Mouse (Mus musculus) thymus, postnatal 4 days (tissue): ENCODE measurements around the gene Wwox.

Experiments
- DNase-seq: peaks from one replicate; pipeline ENCODE4 v3.0.0; 2021

The Wwox gene

DNA sequence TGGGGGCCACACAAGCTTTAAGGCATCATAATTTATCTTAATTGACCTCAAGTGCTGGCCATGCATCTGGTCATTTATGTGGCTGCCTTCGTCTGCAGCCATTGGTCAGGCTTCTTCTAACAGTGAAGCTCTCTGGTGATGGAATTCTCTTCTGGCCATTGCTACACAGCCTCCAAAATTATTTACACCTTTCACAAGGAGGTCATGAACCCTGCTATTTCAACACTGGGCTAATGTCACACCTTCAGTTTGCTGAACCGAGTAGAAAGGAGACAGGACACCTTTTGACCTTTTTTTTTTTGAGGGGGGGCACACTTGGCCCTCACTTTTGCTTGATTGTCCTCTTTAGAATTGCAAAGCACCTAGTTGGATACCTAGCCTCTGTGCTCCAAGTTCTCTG is 320.2 kb downstream of the Wwox start:
- DNase-seq: no peak

DNA sequence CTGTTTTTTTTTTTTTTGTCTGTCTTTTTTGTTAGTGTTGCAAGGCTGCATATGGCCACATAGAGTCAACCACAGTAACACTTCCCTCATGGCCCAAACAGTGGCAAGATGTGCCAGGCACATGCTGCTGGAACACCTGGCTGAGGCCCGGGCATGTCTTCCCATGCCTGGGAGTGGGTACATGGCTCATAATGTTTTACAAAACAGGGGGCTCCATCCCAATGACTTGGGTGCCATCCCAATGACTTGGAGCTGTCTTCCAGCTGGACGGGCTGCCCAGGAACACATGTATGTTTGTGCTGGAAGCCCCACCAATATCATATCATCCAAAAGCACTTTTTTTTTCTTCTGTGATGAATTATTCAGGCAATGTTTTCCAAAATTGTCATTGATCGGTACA is 329.1 kb downstream of the Wwox start:
- DNase-seq: no peak

DNA sequence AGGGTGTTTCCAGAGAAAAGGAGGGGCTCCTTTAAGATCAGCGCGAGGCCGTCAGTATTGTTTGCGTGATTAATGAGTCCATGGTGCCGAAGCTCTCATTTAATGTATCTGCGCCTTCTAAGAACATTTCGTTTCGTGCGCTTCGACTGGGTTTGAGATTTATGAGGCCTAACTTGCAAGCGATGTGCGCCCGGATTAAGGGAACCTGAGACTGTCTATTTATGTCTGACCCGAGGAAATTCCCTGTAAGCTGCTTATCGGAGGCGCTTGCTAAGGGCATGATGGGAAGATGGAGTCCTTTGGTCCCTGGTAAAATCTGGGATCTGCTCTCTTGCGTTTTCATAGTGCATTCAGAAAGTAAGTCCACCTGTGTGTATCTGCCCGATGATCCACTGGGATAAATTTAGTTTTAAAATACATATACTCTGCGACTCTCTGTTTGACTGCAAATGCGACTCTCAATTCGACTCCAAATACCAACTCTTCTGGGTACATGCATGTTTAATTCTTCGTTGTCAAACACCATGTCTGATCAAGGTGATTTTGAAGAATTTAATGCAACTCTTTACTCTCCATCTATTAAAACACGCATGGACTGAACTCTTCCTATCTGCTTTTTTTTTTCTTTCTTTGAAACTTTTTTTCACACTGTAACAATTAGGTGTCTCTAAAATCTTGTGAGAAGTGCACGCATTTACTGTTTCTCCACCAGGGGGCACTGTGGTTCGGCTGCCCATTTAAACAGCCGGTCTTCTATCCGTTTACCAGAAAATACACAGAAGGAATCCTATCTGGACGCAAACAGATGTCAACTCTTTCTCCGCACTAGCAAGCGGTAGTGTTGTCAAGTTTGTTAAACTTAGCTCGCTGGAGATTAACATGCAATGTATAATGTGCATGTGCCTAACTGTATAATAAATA is 331.7 kb downstream of the Wwox start:
- peak; percentile 90 for DNase-seq

DNA sequence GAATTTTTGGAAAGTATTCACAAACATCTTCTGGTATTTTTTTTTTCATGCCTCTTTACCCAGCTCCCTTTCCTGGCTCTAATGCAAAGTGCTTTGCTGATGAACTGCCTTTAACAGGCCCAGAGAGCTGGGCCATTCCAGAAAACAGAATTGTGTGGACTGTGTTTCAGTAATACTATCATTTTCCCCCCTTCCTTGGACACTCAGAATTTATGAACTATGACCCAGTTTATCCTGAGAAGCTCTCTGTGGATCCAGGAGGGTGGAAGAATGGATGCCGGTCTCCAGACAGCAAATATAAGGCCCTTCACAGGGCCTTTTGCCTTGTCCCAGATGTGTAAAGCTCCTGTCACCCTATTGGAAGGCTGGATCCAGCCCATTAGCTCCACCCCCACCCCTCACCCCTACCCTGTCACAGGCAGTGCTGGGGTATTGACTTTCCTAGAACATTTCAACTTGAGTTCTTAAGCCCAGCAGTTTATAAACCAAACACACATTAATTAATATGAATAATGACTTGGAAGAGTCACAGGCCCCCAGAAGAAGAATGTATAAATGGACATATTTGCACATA is 332.9 kb downstream of the Wwox start:
- no peak for DNase-seq

DNA sequence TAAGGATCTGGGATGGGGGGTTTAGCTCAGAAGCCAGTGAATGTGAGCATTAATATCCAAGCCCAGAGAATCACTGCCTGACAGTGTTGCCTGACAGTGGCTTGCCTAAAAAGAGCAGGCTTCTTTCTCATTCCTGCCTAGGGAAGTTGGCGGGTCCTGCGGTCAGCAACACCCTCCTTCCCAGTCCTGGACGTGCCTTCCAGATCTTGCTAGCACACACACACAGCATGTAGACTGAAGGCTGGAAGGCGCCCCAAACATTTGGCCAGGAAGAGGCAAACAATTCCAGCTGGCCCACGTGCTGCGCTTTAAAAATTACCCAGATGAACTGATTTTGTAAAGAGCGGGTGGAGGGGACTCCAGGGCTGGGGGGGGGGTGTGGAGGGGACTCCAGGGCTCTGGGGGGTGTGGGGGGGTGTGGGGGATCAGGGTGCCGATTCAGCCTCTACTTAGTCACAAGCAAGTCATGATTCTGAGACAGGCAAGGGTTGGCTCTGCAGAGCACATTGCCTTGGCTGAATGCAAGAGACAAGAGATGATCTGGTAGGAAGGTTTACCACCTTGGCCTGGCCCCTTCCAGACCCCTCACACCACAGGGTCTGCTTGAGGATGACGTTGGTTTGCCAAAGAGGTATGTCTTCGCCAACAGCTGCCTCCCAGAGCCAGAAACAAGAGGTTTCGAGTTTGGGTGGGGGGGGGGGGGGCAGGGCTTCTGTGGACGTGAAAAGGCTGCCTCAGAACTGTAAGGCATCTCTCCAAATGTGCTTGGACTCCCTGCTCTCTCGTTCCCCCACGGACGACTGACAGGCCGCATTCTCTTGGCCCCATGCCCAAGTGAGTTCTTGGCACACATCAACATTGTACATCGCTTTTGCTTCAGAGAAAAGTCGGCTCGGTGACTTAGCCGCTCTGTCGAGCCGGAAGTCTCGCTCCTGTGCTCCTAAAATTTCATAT is 334.3 kb downstream of the Wwox start:
- DNase-seq: no peak

DNA sequence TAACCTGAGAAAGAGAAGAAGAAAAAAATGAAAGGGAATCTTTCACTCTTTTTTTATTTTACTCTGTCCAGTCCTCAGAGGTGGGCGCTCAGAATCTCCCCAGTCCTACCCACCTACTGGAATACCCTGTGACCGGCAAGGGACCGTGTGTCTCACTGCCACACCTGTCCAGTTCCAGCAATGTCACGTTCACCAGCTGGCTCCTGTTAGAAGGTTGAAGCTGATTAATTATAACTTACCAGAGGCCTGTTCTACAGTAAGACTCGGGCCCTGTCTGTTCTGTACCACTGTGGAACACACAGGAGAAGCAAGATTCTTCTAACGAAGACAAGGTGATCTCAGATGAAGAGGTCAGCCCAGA is 334.9 kb downstream of the Wwox start:
- DNase-seq: no peak

DNA sequence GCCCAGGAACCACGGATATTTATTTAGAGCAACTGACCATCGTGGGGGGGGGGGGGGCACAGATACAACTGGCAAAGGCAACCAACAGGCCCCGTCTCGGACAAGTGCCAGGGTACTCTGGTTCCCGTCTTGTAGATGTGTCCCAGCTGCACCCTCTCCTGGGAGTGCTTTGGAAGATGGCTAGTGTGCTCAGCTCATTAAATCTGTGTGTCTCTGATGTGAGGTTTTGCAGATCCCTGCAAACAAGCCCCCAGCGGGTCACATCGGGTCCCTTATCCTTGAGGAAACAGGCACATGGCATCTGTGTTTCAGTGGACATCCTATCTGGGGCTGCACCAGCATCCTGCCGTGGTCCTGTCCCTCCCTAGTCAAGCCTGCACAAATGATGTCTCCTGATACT is 336.1 kb downstream of the Wwox start:
- no peak for DNase-seq

DNA sequence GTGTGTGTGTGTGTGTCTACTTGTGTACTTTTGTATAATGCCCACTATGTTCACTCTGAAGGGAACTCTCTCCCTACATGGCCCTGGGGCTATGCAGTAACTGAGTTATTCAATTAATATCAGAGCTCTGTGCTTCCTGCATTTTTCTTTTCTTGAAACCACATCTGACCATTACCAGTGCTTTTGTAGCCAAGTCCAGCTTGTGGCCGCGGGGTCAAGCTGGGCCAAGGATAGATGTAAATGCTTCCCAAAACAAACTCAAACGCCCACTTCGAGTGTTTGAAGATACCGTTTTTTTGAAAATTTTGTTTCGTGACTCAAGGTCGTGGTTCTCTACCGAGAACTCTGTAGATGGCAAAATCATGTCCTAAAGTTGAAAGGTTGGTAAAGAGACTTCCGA is 337.2 kb downstream of the Wwox start:
- no peak for DNase-seq

DNA sequence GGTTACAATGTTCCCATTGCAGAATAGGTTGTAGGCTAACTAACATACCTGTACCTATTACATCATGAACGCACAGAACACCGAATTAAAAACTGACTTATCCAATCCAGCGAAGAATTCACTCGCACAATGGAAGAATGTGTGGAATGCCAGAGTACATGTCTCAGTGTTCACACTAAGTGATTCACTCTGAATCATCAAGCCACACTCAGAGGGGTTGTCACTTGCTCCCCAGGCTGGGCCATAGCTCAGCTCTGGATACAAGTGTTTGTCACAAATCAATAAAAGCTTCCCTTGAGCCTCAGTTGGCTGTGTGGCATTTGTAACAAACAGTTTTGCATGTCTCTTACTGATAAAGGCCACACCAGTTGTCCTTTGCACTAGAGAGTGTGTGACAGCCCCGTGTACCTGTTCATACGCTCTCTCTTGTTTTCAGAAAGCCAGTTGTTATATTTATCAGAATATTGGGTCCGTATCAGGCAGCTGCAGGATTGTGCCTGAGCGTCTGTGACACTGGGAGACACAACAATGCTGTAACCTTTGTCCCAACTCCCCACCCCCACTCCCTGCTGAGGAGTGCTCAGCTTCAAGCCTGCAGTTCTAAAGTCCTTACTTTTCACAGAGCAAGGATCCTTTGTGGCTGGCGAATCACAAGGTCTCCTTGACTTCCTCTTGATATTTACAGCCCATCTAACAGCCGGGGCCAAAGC is 338.0 kb downstream of the Wwox start:
- DNase-seq: no peak

DNA sequence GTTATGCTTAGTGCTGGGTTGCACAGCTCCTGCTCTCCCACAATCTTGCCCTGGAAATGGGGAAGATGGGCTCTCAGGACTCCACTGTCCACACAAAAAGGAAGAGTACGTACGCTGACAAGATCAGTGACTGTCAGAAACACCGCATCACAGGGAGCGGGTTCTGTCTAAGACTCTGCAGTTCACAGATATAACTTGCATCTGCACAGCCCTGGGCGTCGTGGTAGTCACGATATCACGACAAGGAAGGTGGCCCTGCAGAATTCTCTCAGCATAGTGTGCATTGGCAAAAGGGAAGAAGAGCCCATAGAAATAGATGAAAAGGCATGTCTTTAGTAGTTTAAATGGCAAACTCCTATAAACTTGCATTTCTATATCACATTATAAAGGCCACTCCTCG is 339.5 kb downstream of the Wwox start:
- DNase-seq: no peak

DNA sequence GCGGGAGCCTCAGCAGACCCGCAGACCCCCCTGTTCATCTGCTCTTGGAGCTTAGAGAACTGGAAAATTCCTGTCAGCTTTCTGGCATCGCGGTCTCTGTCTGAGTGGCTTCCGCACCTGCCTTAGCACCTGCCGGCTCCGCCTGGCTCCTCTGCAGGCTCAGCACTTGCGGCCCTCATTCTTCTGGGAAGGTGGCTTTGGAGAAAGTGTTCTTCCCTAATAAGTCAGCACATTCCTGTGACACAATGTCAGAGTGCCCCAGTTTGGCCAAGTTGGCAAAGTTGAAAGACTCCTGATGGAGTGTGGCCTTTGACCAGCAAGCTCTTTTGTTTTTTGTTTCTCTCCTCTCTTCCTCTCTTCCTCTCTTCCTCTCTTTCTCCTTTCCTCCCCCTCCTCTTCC is 343.9 kb downstream of the Wwox start:
- no peak for DNase-seq

DNA sequence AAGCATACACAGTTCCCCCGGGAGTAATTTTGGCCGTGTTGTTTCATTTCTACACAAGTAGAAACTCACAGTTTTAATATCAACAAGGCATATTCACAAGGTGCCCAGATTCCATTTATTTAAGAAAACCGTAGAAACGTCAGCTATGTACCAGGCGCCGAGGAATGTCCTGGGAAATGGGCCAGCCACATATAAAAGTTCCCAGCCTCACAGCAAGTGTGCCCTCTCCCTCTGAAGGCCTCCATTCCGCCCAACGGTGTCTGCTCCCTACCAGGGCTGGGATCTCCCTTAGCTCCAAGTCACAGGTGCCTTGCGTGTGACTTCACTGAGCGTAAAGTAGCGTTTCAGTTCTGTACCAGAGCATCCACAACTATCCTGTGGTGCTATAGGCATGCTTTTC is 346.4 kb downstream of the Wwox start:
- DNase-seq: no peak

DNA sequence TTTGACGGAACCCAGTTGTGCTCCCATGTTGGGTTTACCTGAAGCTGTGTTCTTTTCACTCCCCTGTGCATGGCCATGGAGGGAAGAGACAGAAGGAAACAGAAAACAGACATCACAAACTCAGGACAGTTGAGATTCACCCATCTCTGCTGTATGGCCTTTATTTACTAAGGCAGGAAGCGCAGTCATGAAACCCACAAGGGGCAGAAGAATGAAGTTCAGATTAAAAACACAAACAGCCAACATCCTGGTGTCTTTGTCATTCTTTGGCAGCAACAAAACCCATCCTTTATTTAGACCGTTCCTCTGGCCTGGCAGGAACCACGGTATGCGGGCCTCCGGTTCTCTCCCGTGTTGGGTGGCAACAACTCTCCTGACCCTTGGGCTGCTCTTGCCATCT is 350.2 kb downstream of the Wwox start:
- peak; percentile 26 for DNase-seq

DNA sequence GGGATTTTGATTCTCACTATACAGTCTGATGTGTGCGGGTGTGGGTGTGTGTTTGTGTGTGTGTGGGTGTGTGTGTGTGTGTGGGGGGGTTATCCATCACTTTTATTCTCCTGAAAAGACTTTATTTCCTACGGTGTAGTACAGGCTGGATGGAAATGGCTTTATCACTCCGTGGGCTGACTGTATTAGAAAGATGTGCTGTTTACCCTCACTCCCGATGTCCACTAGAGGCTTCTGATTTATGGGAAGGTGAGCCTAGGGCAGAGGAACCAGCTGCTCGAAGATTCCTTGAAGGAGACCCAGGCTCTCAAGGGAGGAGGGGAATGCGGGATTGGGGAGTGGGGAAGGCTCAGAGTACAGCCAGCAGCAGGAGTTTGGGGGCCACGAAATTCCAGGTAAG is 351.3 kb downstream of the Wwox start:
- no peak for DNase-seq

DNA sequence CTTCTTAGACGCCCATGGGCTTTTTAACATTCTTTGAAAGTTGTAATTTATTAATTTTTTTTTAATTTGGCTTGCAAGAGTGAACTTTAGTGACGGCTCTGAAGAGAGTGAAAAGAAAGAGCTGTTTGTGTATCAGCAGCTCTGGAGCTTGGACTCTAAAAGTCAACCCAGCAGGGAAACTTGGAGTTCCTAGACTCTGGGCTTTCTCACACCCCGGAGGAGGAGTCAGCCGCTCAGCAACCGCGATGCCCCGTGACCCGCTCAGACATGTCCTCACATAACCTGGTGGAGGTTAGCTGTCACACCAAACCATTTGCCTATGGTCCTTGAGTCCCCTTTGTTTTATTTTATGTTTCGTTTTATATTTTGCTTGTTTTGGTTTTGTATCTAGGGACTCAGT is 354.2 kb downstream of the Wwox start:
- DNase-seq: no peak

DNA sequence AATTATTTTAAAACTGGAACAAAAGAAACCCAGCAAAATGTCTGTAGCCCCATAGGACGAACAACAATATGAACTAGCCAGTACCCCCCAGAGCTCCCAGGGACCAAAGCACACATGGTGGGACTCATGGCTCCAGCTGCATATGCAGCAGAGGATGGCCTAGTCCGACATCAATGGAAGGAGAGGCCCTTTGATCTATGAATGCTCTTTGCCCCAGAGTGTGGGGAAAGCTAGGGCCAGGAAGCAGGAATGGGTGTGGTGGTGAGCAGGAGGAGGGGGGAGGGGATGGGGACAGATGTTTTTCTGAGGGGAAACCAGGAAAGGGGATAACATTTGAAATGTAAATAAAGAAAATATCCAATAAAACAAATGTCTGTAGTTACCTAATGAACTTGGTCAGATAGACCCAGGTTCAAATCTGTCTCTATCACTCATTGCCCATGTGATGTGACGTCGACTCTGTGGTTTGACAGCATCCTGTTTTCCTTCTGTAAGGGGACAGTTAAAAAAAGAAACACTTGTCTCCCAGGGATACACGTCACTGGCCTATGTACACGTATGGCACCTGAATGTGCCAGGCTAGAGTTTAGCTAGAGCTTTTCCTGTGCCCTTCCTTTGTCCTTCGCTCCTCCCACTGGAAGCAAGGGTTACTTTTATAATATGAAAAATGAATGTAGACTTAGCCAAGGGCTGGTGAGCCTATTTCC is 362.1 kb downstream of the Wwox start:
- DNase-seq: no peak

DNA sequence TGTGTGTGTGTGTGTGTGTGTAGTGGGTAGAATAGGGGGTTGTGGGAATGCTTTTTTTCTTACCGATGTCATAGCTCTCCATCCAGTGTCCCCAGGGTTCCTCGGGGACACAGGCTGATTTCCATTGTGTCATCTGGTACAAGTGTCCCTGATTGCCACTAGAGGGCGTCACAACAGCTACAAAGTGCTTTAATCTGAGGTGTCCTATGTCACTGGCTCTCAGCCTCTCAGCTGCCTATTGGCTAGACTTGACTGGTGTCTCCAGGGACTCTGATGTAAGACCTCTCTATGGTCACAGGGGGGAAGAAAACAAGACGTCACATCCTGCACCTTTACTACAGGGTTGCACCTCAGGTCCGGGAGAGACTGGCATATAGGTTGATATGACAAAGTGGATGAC is 363.7 kb downstream of the Wwox start:
- no peak for DNase-seq

DNA sequence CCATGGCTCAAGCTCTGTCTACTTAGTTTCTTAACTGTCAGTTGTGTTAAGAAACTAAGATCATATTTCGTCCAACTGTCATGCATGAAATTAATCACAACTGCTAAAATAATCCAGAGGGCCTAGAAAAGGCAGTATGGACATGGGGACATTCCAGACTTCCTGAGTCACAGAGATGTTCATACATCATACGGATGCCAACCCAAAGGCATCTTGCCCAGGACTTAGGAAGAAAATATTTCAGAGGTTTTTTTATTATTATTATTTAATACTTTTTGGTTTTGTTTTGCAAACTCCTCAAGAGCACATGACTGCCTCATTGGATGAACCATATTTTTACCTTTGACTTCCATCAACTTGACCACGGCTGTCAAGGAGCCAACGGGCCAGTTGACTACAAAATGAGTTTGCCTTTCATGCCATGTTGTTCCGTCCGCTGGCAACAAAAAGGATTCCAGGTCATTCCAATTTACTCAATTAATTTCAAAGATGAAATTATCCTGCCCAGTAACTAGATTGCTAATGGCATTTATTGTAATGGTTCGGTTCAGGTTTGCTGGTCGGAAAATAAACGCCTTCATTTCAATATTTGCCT is 367.5 kb downstream of the Wwox start:
- DNase-seq: no peak

DNA sequence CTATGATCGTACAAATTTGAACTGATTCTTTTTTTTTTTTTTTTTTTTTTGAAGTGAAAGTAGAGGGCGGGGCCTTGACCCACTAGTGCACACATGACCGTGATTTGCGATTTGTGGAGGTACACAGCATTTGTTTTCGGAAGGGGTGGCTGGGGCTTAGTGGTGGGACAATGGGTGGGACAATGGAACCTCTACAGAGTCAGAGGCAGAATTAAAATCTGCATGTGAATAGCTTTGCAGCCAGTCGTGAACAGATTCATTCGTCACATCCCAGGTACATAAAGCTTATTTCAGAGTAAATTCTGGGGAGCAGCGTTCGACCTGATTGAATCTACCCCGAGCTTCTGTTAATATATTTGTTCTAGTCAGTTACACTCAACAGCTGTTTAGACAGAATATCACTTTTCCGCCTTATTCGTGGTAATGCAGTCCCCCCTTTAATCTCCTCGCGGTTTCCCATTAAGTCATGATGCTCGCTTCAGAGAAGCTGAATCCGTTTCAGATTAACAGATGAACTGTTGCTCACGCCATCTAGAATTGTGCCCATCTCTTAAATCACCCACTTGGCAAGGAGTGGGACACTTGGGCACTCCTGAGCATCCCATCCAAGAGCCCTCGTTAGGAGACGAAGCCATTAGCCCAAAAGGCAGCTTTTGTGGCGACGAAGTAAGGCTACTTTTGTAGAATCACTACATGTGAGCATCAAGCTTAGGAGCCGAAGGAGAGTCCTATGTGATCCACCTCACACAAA is 368.4 kb downstream of the Wwox start:
- no peak for DNase-seq

DNA sequence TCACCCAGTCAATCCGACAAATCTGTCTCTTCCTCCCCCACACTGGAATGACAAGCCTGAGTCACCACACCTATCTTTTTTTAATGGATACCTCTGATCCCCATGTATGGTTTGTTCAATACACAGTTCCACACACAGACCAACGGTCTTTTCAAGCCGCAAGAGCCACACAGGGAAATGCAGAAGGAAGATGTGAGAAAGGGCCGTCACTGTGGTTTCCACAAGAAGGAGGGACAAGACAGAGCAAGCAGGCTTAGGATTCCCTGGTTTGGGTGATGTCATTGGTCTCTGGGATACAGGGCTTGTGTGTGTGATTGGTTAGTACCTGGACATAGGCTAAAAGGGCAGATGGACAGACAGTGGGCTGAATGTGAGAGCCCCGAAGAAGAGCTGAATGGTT is 371.0 kb downstream of the Wwox start:
- no peak for DNase-seq

DNA sequence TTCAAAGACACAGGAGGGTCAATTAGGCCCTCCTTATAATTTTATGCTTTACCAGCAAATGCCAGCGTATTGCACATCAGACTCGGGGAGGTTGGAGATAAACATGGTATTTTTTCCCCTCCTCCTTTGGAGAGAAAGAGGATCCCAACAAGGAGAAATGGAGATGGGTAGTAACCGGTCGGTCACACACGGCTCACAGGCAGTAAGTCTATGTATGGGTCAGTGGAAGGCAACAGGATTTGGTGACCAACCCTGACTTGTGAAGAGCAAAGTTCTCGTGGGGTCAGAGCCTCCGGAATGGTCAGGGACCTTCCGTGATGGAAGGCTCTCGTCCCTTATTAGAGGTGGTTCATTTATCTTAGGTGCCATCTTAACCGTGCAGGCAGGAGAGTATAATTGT is 374.4 kb downstream of the Wwox start:
- DNase-seq: no peak
